Mouse (Mus musculus) urinary bladder, adult 18-20 months (tissue): ENCODE results near the gene Tmed11.
"Not testable (repeated sequence)": the region's sequence is repeated elsewhere in the genome, so short reads cannot be mapped to it uniquely, and the experiment has no call there.

Experiments used
- DNase-seq, 2 experiments: peaks; one replicate each; pipeline ENCODE4 v3.0.0; 2022; ENCODE audit warnings: low spot score in 2 of 2, mixed read lengths in 2 of 2

Tmed11 gene

GRCm38 (mm10) chr5:108795263-108795662 is at the start of gene Tmed11:
Gene Tmed11 (minus strand): TSS chr5:108795363.
- not testable (repeated sequence) for DNase-seq

DNA sequence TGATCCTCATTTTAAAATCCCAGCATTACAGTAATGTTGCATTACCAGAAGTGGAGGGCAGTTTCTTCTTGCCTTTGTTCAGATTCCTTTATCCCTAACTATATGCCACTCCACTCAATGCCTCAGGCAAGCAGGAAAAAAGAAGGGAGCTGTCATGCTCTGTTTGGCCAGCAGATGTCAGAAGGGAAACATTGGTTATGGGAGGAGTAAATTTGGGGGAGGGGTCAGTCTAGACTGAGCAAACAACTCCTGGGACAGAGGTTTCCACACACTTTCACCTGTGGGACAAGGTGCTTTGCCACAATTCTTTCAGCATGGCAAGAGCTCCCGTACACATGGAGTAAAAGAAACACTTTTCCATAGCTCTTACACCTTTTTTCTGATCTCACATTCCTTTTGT is 41.0 kb upstream of the Tmed11 start:
- DNase-seq: peak in 1 of 2 experiments; percentile 4

DNA sequence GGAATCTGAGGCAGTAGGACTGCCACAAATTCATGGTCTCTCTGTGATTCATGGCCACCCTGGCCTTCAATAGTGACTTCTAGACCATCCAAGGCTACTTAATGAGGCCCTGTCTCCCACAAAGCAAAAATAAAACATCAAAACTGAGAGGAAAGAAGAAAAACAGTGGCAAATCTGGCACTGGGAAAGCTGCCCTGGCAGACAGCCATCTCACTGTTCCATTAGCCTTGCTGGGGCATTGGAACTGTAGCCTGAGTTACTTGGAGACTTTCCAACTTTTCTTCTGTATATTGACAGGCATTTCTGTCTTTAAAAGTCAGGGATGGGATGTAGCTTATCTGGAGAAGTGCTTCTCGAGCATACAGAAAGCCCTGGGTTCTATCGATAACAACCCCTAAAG is 28.1 kb upstream of the Tmed11 start:
- DNase-seq: no peak

GRCm38 (mm10) chr5:108808750-108809149 is 13.6 kb upstream of the Tmed11 start, which contains the start of gene Vmn2r8:
Gene Vmn2r8 (minus strand): TSS chr5:108808850.
- DNase-seq: not testable (repeated sequence)

DNA sequence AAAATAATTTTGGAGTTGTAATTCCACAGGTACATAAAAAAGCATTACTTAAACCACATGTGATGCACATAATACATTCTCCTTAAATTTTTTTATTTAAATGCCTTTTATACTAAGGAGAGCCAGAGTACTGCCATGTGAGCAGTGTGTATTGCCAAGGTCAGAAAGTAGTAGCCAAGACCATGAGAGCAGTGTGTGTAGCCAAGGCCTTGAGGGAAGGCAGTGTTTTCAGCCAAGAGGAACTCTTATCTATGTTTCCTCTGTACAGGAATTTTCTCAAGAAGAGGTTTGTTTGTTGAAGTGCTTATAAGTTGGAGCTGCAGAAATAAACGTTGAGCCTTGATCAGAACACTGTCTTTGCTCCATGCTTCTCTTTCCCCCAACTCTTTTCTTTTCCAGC is 8.5 kb upstream of the Tmed11 start:
- DNase-seq: no peak

- peak in 1 of 2 experiments; percentile 7 for DNase-seq
Observed at GRCm38 (mm10) chr5:108790385-108790784, 4.8 kb downstream of the Tmed11 start.

- DNase-seq: no peak
Observed at GRCm38 (mm10) chr5:108774630-108775306, 20.4 kb downstream of the Tmed11 start, which contains the start of gene Rnf212. Gene Rnf212 (minus strand): TSS chr5:108774982.

DNA sequence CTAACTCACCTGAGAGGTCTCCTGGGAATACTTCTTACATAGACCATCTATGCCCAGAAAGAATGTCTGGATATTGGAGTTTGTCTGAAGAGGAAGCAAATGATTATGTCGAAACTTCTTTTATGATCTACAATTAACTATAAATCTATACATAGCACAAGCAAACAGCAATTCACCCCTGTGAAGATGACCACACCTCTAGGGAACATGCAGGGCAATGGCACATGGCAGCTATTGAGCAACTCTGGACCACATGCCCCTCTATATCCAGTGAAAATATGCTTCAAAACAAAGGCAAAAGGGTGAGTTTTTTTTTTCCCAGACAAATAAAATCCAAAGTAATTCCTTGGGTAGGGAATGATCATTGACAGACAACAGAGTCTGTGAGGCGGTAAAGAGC is 35.2 kb downstream of the Tmed11 start:
- DNase-seq: no peak

DNA sequence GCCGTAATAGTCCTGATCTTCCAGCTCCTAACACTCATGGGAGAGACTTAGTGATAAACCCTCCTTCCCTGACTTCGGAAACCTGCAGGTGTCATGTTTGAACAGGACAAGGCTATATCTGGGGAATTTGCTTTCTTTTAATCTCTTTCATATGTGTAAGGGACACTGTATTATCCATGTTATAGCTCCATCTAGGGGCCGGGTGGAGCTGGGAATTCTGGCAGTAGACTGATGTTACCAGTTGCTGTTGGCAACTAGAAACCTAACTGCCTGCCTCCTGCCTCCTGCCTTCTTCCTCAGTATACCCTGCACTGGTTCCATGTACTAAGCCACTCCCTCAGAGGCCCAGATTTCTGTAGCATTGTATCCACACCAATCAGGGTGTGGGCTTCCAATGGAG is 36.8 kb downstream of the Tmed11 start:
- peak; percentile 2 to 9 for DNase-seq

- not testable (repeated sequence) for DNase-seq
Observed at GRCm38 (mm10) chr5:108751258-108751657, 43.9 kb downstream of the Tmed11 start.

- no peak for DNase-seq
Observed at GRCm38 (mm10) chr5:108750328-108751210, 44.6 kb downstream of the Tmed11 start.

GRCm38 (mm10) chr5:108744629-108745028 is 50.5 kb downstream of the Tmed11 start:
- DNase-seq: no peak

DNA sequence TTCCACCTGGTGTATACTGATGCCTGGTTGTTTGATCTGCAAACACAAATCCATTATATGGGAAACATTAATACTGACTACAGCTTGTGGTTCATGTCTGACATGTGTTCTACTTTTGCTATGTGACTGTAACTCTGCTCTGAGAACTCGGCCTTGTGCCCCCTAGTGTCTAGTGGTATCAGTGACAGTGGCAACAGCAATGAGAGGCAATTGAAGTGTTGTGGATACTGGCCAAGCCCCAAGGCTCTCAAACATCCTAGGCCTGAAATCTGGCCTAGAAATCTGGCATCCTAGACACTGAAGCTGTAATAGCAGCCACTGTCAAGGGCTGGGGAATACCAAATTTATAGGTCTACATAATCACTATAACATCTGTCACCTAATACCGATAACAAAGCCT is 51.3 kb downstream of the Tmed11 start:
- DNase-seq: no peak

DNA sequence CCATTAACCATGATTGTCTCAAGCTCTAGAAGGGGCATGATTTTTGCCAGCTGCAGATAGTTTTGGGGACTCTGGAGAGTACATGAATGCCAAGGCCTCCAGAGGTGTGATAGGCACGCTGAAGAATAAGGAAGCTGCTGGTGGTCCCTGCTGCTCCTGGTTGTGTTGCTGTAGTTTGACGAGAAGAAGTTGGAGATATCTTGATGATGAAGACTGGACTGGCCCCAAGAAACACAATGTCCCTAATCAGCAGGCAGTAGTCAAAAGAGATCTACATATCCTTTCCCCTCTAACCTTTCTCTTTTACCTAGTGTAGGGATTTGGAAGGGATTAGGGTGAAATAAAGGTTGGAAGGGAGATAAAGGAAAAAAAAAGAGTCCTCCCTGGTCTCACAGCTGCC is 52.6 kb downstream of the Tmed11 start:
- DNase-seq: no peak

DNA sequence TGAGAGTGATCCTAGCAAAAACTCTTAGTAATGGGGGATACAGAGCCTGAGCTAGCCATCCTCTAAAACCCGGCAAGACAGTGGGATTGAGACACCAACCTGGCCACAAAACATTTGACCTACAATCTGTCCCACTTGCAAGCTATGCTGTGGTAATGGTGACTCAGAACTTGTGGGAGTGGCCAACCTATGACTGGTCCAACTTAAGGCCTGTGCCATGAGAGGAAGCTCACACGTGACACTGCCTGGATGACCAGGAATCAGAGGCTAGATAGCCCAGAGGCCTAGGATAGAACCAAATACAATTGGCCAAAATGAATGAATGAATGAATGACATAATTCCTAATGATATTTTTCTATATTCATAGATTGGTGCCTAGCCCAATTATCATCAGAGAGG is 53.3 kb downstream of the Tmed11 start:
- DNase-seq: no peak

- DNase-seq: no peak
Observed at GRCm38 (mm10) chr5:108727425-108727824, 67.7 kb downstream of the Tmed11 start.
